Mouse (Mus musculus) bone marrow, adult 2 months (tissue): ENCODE measurements around the gene Morf4l1.
"Not testable (repeated sequence)": the region's sequence is repeated elsewhere in the genome, so short reads cannot be mapped to it uniquely, and the experiment has no call there.

Source experiments
- CTCF ChIP-seq: fragments of 200-500 bp; IDR thresholded peaks from 2 replicates; pipeline ENCODE4 v1.5.1; 2011; ENCODE audit warnings: low read length, control low read depth; ENCODE audit not compliant: control insufficient read depth, insufficient read depth
- POLR2A ChIP-seq: fragments of 200-500 bp; IDR thresholded peaks from 2 replicates; pipeline ENCODE4 v1.6.1; 2011; ENCODE audit warnings: low read depth, mild to moderate bottlenecking, control low read depth, low read length, borderline replicate concordance; ENCODE audit not compliant: control insufficient read depth

DNA sequence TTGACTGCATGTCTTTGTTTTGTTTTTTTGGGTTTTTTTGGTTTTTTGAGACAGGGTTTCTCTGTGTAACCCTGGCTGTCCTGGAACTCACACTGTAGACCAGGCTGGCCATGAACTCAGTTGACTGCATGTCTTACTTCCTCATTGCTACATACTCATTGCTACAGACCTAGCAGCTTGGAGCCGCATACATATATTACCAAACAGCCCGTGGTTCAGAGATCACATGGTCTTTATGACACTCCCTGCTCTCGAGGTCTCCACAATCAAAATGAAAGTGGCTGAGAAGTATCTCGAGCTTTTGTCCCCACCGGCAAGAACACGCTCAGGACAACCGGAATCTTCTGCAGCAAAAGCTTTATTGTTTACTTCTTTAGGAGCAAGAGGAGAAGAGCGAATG lies 71.7 kb downstream of the Morf4l1 start:
- TF ChIP-seq CTCF, POLR2A: not testable (repeated sequence)
